Mouse (Mus musculus) frontal cortex, postnatal 25 days (tissue): ENCODE data around the gene Hagh.

Experiments
- DNase-seq, 2 experiments: peaks; one replicate each; pipeline ENCODE4 v3.0.0; 2022; ENCODE audit warnings: low spot score in 2 of 2

Hagh gene

GRCm38 (mm10) chr17:24850065-24850772 lies 10.3 kb downstream of the Hagh start, which contains the start of gene Fahd1:
TSS of gene Fahd1 (minus strand) at chr17:24850364.
- DNase-seq = peak; percentile 89 to 91

GRCm38 (mm10) chr17:24850773-24851127 lies 10.8 kb downstream of the Hagh start:
- DNase-seq = no peak

GRCm38 (mm10) chr17:24851381-24852125 lies 11.6 kb downstream of the Hagh start:
- no peak for DNase-seq

GRCm38 (mm10) chr17:24855838-24856464 lies 16.0 kb downstream of the Hagh start:
- DNase-seq = no peak

GRCm38 (mm10) chr17:24856589-24856988 lies 16.6 kb downstream of the Hagh start:
- no peak for DNase-seq

GRCm38 (mm10) chr17:24857831-24858470 lies 18.0 kb downstream of the Hagh start:
- DNase-seq = no peak

- no peak for DNase-seq
Measured at GRCm38 (mm10) chr17:24858967-24859366, 19.0 kb downstream of the Hagh start.

GRCm38 (mm10) chr17:24860076-24860475 lies 20.1 kb downstream of the Hagh start:
- no peak for DNase-seq

GRCm38 (mm10) chr17:24861785-24862184 lies 21.8 kb downstream of the Hagh start:
- no peak for DNase-seq

GRCm38 (mm10) chr17:24865776-24866175 lies 25.8 kb downstream of the Hagh start, which contains the start of gene Igfals:
TSS of gene Igfals (plus strand) at chr17:24865997.
- DNase-seq = no peak

- DNase-seq = no peak
Measured at GRCm38 (mm10) chr17:24867914-24868313, 28.0 kb downstream of the Hagh start.

- no peak for DNase-seq
Measured at GRCm38 (mm10) chr17:24873695-24874404, 33.9 kb downstream of the Hagh start.

- DNase-seq = no peak
Measured at GRCm38 (mm10) chr17:24874405-24874745, 34.4 kb downstream of the Hagh start.

GRCm38 (mm10) chr17:24874989-24875388 lies 35.0 kb downstream of the Hagh start:
- DNase-seq = no peak

- DNase-seq = no peak
Measured at GRCm38 (mm10) chr17:24877336-24878116, 37.6 kb downstream of the Hagh start.

GRCm38 (mm10) chr17:24878117-24878397 lies 38.1 kb downstream of the Hagh start:
- DNase-seq = no peak

GRCm38 (mm10) chr17:24878531-24878930 lies 38.6 kb downstream of the Hagh start:
- DNase-seq = no peak

GRCm38 (mm10) chr17:24881738-24882440 lies 41.9 kb downstream of the Hagh start:
- no peak for DNase-seq

GRCm38 (mm10) chr17:24884391-24884790 lies 44.4 kb downstream of the Hagh start:
- DNase-seq = no peak

- DNase-seq = no peak
Measured at GRCm38 (mm10) chr17:24885356-24886133, 45.6 kb downstream of the Hagh start.
